Mouse (Mus musculus): ENCODE data around the gene Folh1.

DNA sequence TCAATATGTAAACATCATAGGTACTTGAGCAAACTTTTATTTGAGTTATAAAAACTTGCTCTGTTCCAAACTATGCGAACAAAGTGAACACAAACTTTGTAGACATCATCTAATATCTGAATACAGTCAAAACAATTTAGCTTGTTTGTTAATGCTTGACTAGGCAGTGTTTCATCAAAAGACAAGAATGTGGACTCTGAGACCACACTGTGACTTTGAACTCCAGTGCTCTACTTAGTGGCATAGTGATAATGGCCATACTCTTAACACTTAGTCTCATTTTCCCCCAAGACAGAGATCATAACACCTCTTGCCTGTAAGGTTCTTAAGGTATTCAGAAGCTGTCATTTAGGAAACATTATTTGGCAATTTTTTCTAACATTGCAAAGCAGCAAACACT, 15.0 kb downstream of the Folh1 start:
- TF ChIP-seq CTCF (IDR thresholded peaks at IDR 0.05; ENCODE audit: borderline replicate concordance, control insufficient read depth, extremely low read depth, insufficient read depth, low read length, poor library complexity) (no peak), POLR2A (IDR thresholded peaks at IDR 0.05; ENCODE audit: control insufficient read depth, extremely low read depth, insufficient read depth, low read length, poor library complexity) (no peak)

All from thymus, adult 2 months (tissue).